Comparison of ENCODE assay signal across 15 mouse cellular contexts in genomic region chr16:8663606-8664539, GRCm38 (mm10). TPM values are rescaled to one million over a fixed set of nuclear protein-coding genes. Genes with fewer than 3 reads are reported as not detected.
DNase-seq lines count a peak whose midpoint lies in the region; ATAC-seq and TF ChIP-seq lines count a peak whose summit lies in the region.
"Had no signal": no experiment of that assay in that cellular context is flagged by ENCODE, and none has a peak within 500 bp of the region (broad histone marks: within the 10 kb centered on the region; RNA-seq: fewer than 3 reads in every experiment).

No protein-coding gene starts in this region.

- WGBS in cerebellum, adult 2 months: 65% methylated on average over 24 of the region's 24 CpGs
- 73% methylated on average over 24 of the region's 24 CpGs for WGBS in hindbrain, postnatal 0 days
- 87% methylated on average over 24 of the region's 24 CpGs for WGBS in hindbrain, embryonic 10.5 days
- WGBS in midbrain, embryonic 14.5 days: 82% methylated on average over 24 of the region's 24 CpGs
- 89% methylated on average over 24 of the region's 24 CpGs for WGBS in midbrain, embryonic 11.5 days

- peaks cover 23% of the 10 kb centered on the region for H3K36me3 ChIP-seq in hindbrain, postnatal 0 days (ENCODE audit: insufficient read depth, low read length)
- peaks cover 95% of the 10 kb centered on the region for H3K36me3 ChIP-seq in hindbrain, embryonic 10.5 days
- peaks cover 54% of the 10 kb centered on the region for H3K36me3 ChIP-seq in midbrain, embryonic 14.5 days (ENCODE audit: control insufficient read depth, insufficient read depth, low read length)
- H3K36me3 ChIP-seq in midbrain, embryonic 11.5 days (ENCODE audit: control insufficient read depth, insufficient read depth, low read length): peaks cover 12% of the 10 kb centered on the region

- no peaks in the 10 kb centered on the region for H3K9me3 ChIP-seq in hindbrain, postnatal 0 days (ENCODE audit: low read length)
- H3K9me3 ChIP-seq in hindbrain, embryonic 10.5 days: no peaks in the 10 kb centered on the region
- no peaks in the 10 kb centered on the region for H3K9me3 ChIP-seq in midbrain, embryonic 14.5 days (ENCODE audit: control insufficient read depth, low read length)
- H3K9me3 ChIP-seq in midbrain, embryonic 11.5 days (ENCODE audit: control insufficient read depth, low read length): no peaks in the 10 kb centered on the region

- no peak overlapping the region for H3K4me3 ChIP-seq in cerebellum, adult 2 months (replicated peaks; ENCODE audit: insufficient read depth, low read depth, low read length)
- no peak overlapping the region for H3K4me3 ChIP-seq in hindbrain, postnatal 0 days (ENCODE audit: low read length)
- no peak overlapping the region for H3K4me3 ChIP-seq in hindbrain, embryonic 10.5 days
- no peak overlapping the region for H3K4me3 ChIP-seq in midbrain, embryonic 14.5 days (replicated peaks; ENCODE audit: low read depth, low read length)
- no peak overlapping the region for H3K4me3 ChIP-seq in midbrain, embryonic 11.5 days (ENCODE audit: low read depth, low read length)

- peak; percentile 44; the same call in 1 of the 2 replicates for ATAC-seq in hindbrain, postnatal 0 days
- ATAC-seq in midbrain, embryonic 14.5 days (ENCODE audit: low FRiP score, low TSS enrichment): no peak
- ATAC-seq in midbrain, embryonic 11.5 days (ENCODE audit: low FRiP score): no peak

- no peaks in the 10 kb centered on the region for H3K4me1 ChIP-seq in cerebellum, adult 2 months (ENCODE audit: control insufficient read depth, insufficient read depth, low read length)
- H3K4me1 ChIP-seq in hindbrain, postnatal 0 days (ENCODE audit: insufficient read depth, low read length): peaks cover 11% of the 10 kb centered on the region; the same call in 1 of the 2 replicates
- H3K4me1 ChIP-seq in hindbrain, embryonic 10.5 days (replicated peaks): peaks cover 41% of the 10 kb centered on the region
- peaks cover 14% of the 10 kb centered on the region for H3K4me1 ChIP-seq in midbrain, embryonic 14.5 days (ENCODE audit: control insufficient read depth, insufficient read depth, low read length)
- peaks cover 11% of the 10 kb centered on the region; the same call in 1 of the 2 replicates for H3K4me1 ChIP-seq in midbrain, embryonic 11.5 days (ENCODE audit: control insufficient read depth, insufficient read depth, low read length)

- TF ChIP-seq CTCF in cerebellum, adult 2 months (IDR thresholded peaks at IDR 0.05; ENCODE audit: borderline replicate concordance, insufficient read depth, low read depth, low read length): no peak
- no peak for TF ChIP-seq CTCF in hindbrain, postnatal 0 days (IDR thresholded peaks at IDR 0.05; ENCODE audit: low read depth)

- DNase-seq in cerebellum, postnatal 10 days: peak; percentile 35 to 49
- no peak for DNase-seq in cerebellum, adult 2 months
- DNase-seq in hindbrain, postnatal 0 days (ENCODE audit: low spot score): peak; percentile 52
- no peak for DNase-seq in hindbrain, embryonic 10.5 days (ENCODE audit: low spot score)
- DNase-seq in midbrain, embryonic 14.5 days: no peak
- DNase-seq in midbrain, embryonic 11.5 days (ENCODE audit: low spot score, missing footprints): no peak
- DNase-seq in kidney, postnatal 36 days: peak; percentile 74 to 79
- DNase-seq in frontal cortex, postnatal 25 days (ENCODE audit: low spot score in 2 of 2): no peak
- DNase-seq: cerebellum, postnatal 14 days; liver had no signal

- H3K4me2 ChIP-seq in hindbrain, postnatal 0 days (ENCODE audit: low read depth, low read length): no peak overlapping the region
- no peak overlapping the region for H3K4me2 ChIP-seq in midbrain, embryonic 14.5 days (ENCODE audit: low read length)
- H3K4me2 ChIP-seq in midbrain, embryonic 11.5 days: no peak overlapping the region

- H3K27me3 ChIP-seq in cerebellum, adult 2 months (ENCODE audit: control insufficient read depth, insufficient read depth, low read length): no peaks in the 10 kb centered on the region
- H3K27me3 ChIP-seq in hindbrain, postnatal 0 days (ENCODE audit: insufficient read depth, low read length): no peaks in the 10 kb centered on the region
- no peaks in the 10 kb centered on the region for H3K27me3 ChIP-seq in hindbrain, embryonic 10.5 days (ENCODE audit: insufficient read depth, poor library complexity, severe bottlenecking)
- H3K27me3 ChIP-seq in midbrain, embryonic 14.5 days (ENCODE audit: control insufficient read depth, insufficient read depth, low read length): no peaks in the 10 kb centered on the region
- no peaks in the 10 kb centered on the region for H3K27me3 ChIP-seq in midbrain, embryonic 11.5 days (ENCODE audit: control insufficient read depth, insufficient read depth, low read length)

- no peak overlapping the region for H3K9ac ChIP-seq in hindbrain, postnatal 0 days (replicated peaks; ENCODE audit: low read length)
- H3K9ac ChIP-seq in midbrain, embryonic 14.5 days (replicated peaks; ENCODE audit: low read length): 0 out of 2 replicates have a peak overlapping the region, but pooled peaks have one; percentile 20
- no peak overlapping the region for H3K9ac ChIP-seq in midbrain, embryonic 11.5 days (ENCODE audit: low read length)

- no peak for TF ChIP-seq POLR2A in cerebellum, adult 2 months (IDR thresholded peaks at IDR 0.05; ENCODE audit: borderline replicate concordance, insufficient read depth, low read length)

- H3K27ac ChIP-seq in cerebellum, adult 2 months (ENCODE audit: insufficient read depth, low read length): no peak overlapping the region
- peak overlapping the region; percentile 65 for H3K27ac ChIP-seq in hindbrain, postnatal 0 days
- no peak overlapping the region for H3K27ac ChIP-seq in hindbrain, embryonic 10.5 days
- no peak overlapping the region for H3K27ac ChIP-seq in midbrain, embryonic 14.5 days (replicated peaks; ENCODE audit: low read depth, low read length)
- no peak overlapping the region for H3K27ac ChIP-seq in midbrain, embryonic 11.5 days (ENCODE audit: low read depth, low read length)

RNA-seq across cellular contexts. Expression of gene Carhsp1, which starts 8.1 kb away (rescaled TPM):
- polyA plus RNA-seq in cerebellum, adult 2 months (2012; rRNA removed): 42.6 and 50.0 TPM in 2 replicates
- total RNA-seq in hindbrain, postnatal 0 days (2014; rRNA removed): 120 and 127 TPM in 2 replicates
- 105 and 110 TPM in 2 replicates for polyA plus RNA-seq in hindbrain, postnatal 0 days (2015; fragmentation: Nextera tagmentation; extraction: Ambion mirVana)
- polyA plus RNA-seq in hindbrain, embryonic 10.5 days (2016; fragmentation: Nextera tagmentation; extraction: Ambion mirVana): 187 and 235 TPM in 2 replicates
- 76.4 and 149 TPM in 2 replicates for polyA plus RNA-seq in midbrain, embryonic 14.5 days (2014; fragmentation: Nextera tagmentation; extraction: Ambion mirVana)
- polyA plus RNA-seq in midbrain, embryonic 11.5 days (2014; fragmentation: Nextera tagmentation; extraction: Ambion mirVana): 82.5 and 85.0 TPM in 2 replicates

RNA-seq across cellular contexts. Expression of gene Gm5767, which starts 16.7 kb away (rescaled TPM):
- not detected in 2 replicates for polyA plus RNA-seq in cerebellum, adult 2 months (2012; rRNA removed)
- not detected in 2 replicates for total RNA-seq in hindbrain, postnatal 0 days (2014; rRNA removed)
- polyA plus RNA-seq in hindbrain, postnatal 0 days (2015; fragmentation: Nextera tagmentation; extraction: Ambion mirVana): not detected in 2 replicates
- not detected in 2 replicates for polyA plus RNA-seq in hindbrain, embryonic 10.5 days (2016; fragmentation: Nextera tagmentation; extraction: Ambion mirVana)
- not detected in 2 replicates for polyA plus RNA-seq in midbrain, embryonic 14.5 days (2014; fragmentation: Nextera tagmentation; extraction: Ambion mirVana)
- not detected in 2 replicates for polyA plus RNA-seq in midbrain, embryonic 11.5 days (2014; fragmentation: Nextera tagmentation; extraction: Ambion mirVana)
- total RNA-seq: heart, postnatal 36 days; megakaryocyte, adult 5-6 weeks had no signal
- polyA plus RNA-seq: embryonic facial prominence, embryonic 14.5 days; neural tube, embryonic 11.5 days; small intestine, adult 2 months had no signal

RNA-seq across cellular contexts. Expression of gene Tmem186, which starts 26.4 kb away (rescaled TPM):
- 19.0 and 19.4 TPM in 2 replicates for polyA plus RNA-seq in cerebellum, adult 2 months (2012; rRNA removed)
- total RNA-seq in hindbrain, postnatal 0 days (2014; rRNA removed): 18.9 and 19.1 TPM in 2 replicates
- 14.5 and 15.7 TPM in 2 replicates for polyA plus RNA-seq in hindbrain, postnatal 0 days (2015; fragmentation: Nextera tagmentation; extraction: Ambion mirVana)
- 22.8 and 23.8 TPM in 2 replicates for polyA plus RNA-seq in hindbrain, embryonic 10.5 days (2016; fragmentation: Nextera tagmentation; extraction: Ambion mirVana)
- polyA plus RNA-seq in midbrain, embryonic 14.5 days (2014; fragmentation: Nextera tagmentation; extraction: Ambion mirVana): 16.1 and 17.2 TPM in 2 replicates
- polyA plus RNA-seq in midbrain, embryonic 11.5 days (2014; fragmentation: Nextera tagmentation; extraction: Ambion mirVana): 19.0 and 23.1 TPM in 2 replicates

RNA-seq across cellular contexts. Expression of gene Pmm2, which starts 26.4 kb away (rescaled TPM):
- polyA plus RNA-seq in cerebellum, adult 2 months (2012; rRNA removed): 39.2 and 39.6 TPM in 2 replicates
- total RNA-seq in hindbrain, postnatal 0 days (2014; rRNA removed): 33.1 and 44.4 TPM in 2 replicates
- polyA plus RNA-seq in hindbrain, postnatal 0 days (2015; fragmentation: Nextera tagmentation; extraction: Ambion mirVana): 25.7 and 28.5 TPM in 2 replicates
- polyA plus RNA-seq in hindbrain, embryonic 10.5 days (2016; fragmentation: Nextera tagmentation; extraction: Ambion mirVana): 45.3 and 48.9 TPM in 2 replicates
- 36.3 and 41.5 TPM in 2 replicates for polyA plus RNA-seq in midbrain, embryonic 14.5 days (2014; fragmentation: Nextera tagmentation; extraction: Ambion mirVana)
- polyA plus RNA-seq in midbrain, embryonic 11.5 days (2014; fragmentation: Nextera tagmentation; extraction: Ambion mirVana): 36.3 and 38.0 TPM in 2 replicates

Comparison
In these comparisons a context has a peak if more than half of its experiments do, and no peak if none do; other contexts are left out.
1. DNase-seq: peak in cerebellum, postnatal 10 days (2 of 2), hindbrain, postnatal 0 days (single experiment) and kidney, postnatal 36 days (2 of 2); none in cerebellum, adult 2 months (0 of 2), hindbrain, embryonic 10.5 days (single experiment), midbrain, embryonic 14.5 days (single experiment), midbrain, embryonic 11.5 days (single experiment) and frontal cortex, postnatal 25 days (0 of 2).